Mouse (Mus musculus) kidney, postnatal 0 days (tissue): ENCODE measurements around the gene Hpd. TPM values are rescaled to one million over a fixed set of nuclear protein-coding genes. Genes with fewer than 3 reads are reported as not detected.
"Not testable (repeated sequence)": the region's sequence is repeated elsewhere in the genome, so short reads cannot be mapped to it uniquely, and the experiment has no call there.

Experiments used
- ATAC-seq: fragments of 200-750 bp; cut with Nextera tagmentation; replicated peaks from 2 replicates; pipeline ENCODE4 v1.8.0; 2017; ENCODE audit warnings: low read depth, moderate number of reproducible peaks, moderate TSS enrichment, moderate library complexity; ENCODE audit not compliant: low FRiP score
- DNase-seq: peaks from one replicate; pipeline ENCODE4 v3.0.0-alpha.2; 2016; ENCODE audit warnings: low spot score
- H3K27ac ChIP-seq: fragments of 300-500 bp; sonication (generic); 2 replicates; pipeline ENCODE4 v1.5.1; 2014; ENCODE audit warnings: mild to moderate bottlenecking
- H3K27me3 ChIP-seq: fragments of 300-500 bp; sonication (generic); 2 replicates; pipeline ENCODE4 v1.6.1; 2014; ENCODE audit warnings: low read length, mixed read lengths; ENCODE audit not compliant: insufficient read depth
- H3K36me3 ChIP-seq: fragments of 300-500 bp; sonication (generic); 2 replicates; pipeline ENCODE4 v1.6.1; 2014; ENCODE audit warnings: low read length, mixed read lengths; ENCODE audit not compliant: insufficient read depth
- H3K4me1 ChIP-seq: fragments of 300-500 bp; sonication (generic); replicated peaks from 2 replicates; pipeline ENCODE4 v1.6.1; 2014; ENCODE audit warnings: antibody characterized with exemption, low read length, mixed read lengths; ENCODE audit not compliant: insufficient read depth
- H3K4me2 ChIP-seq: fragments of 300-500 bp; sonication (generic); 2 replicates; pipeline ENCODE4 v1.6.1; 2014; ENCODE audit warnings: mild to moderate bottlenecking, low read length, moderate library complexity, mixed read lengths
- H3K4me3 ChIP-seq: fragments of 300-500 bp; sonication (generic); replicated peaks from 2 replicates; pipeline ENCODE4 v1.5.1; 2014; ENCODE audit warnings: low read depth, low read length
- H3K9ac ChIP-seq: fragments of 300-500 bp; sonication (generic); 2 replicates; pipeline ENCODE4 v1.6.1; 2014; ENCODE audit warnings: low read depth, low read length
- H3K9me3 ChIP-seq: fragments of 300-500 bp; sonication (generic); replicated peaks from 2 replicates; pipeline ENCODE4 v1.6.1; 2016; ENCODE audit warnings: low read length, inconsistent platforms, mixed read lengths
- CTCF ChIP-seq: IDR thresholded peaks from 2 replicates; pipeline ENCODE4 v1.5.1; 2016; ENCODE audit warnings: antibody characterized with exemption, low read depth, mild to moderate bottlenecking, moderate library complexity
- WGBS: fragments of 180-500 bp; shearing (Covaris S2); extraction: QIAGEN DNeasy Blood & Tissue Kit; methylation state at CpG from one replicate; pipeline ENCODE4 v1.1.7; 2014; 5-methylcytosine and 5-hydroxymethylcytosine counted together
- polyA plus RNA-seq: library from polyadenylated mRNA; unstranded; fragments of >200 nt; fragmentation: Nextera tagmentation; extraction: Ambion mirVana; gene quantifications from 2 replicates; pipeline ENCODE4 v1.2.1, GENCODE M21; 2015

Hpd gene
- polyA plus RNA-seq, 1 experiment from 2014 or later: 0.45 TPM

- Histone ChIP-seq H3K36me3 (no peaks in the 10 kb centered on the region), H3K27me3 (no peaks in the 10 kb centered on the region), H3K4me2 (no peak overlapping the region), H3K4me1 (no peaks in the 10 kb centered on the region), H3K9ac (no peak overlapping the region), H3K4me3 (no peak overlapping the region), H3K9me3 (no peaks in the 10 kb centered on the region), H3K27ac (no peak overlapping the region)
- no peak for TF ChIP-seq CTCF
- WGBS: 45% methylated on average over 4 of the region's 4 CpGs
- DNase-seq (no peak), ATAC-seq (0 out of 2 replicates have a peak, but pooled peaks have one; percentile 21)
Measured at GRCm38 (mm10) chr5:123223051-123223410, 40.5 kb upstream of the Hpd start.

- WGBS: 85% methylated on average over 3 of the region's 5 CpGs
- not testable (repeated sequence) for H3K9ac ChIP-seq, H3K4me3 ChIP-seq, H3K4me2 ChIP-seq, H3K9me3 ChIP-seq, DNase-seq, H3K27me3 ChIP-seq, H3K36me3 ChIP-seq, ATAC-seq, H3K27ac ChIP-seq, H3K4me1 ChIP-seq
Measured at GRCm38 (mm10) chr5:123222346-123223050, 40.0 kb upstream of the Hpd start.

- H3K27ac ChIP-seq, DNase-seq, H3K27me3 ChIP-seq, H3K36me3 ChIP-seq, H3K4me1 ChIP-seq, H3K9me3 ChIP-seq, H3K4me3 ChIP-seq, H3K4me2 ChIP-seq, H3K9ac ChIP-seq, ATAC-seq: not testable (repeated sequence)
- WGBS: 88% methylated on average over 7 of the region's 7 CpGs
Measured at GRCm38 (mm10) chr5:123203591-123203990, 21.1 kb upstream of the Hpd start.

- ATAC-seq: not testable (repeated sequence)
Measured at GRCm38 (mm10) chr5:123202771-123203170, 20.2 kb upstream of the Hpd start.

GRCm38 (mm10) chr5:123201987-123202386, 19.5 kb upstream of the Hpd start:
- WGBS: 81% methylated on average over 5 of the region's 5 CpGs
- DNase-seq (no peak), ATAC-seq (no peak)
- Histone ChIP-seq H3K9ac (no peak overlapping the region), H3K27ac (no peak overlapping the region), H3K4me3 (no peak overlapping the region), H3K9me3 (no peaks in the 10 kb centered on the region), H3K4me2 (no peak overlapping the region), H3K36me3 (no peaks in the 10 kb centered on the region), H3K27me3 (no peaks in the 10 kb centered on the region), H3K4me1 (no peaks in the 10 kb centered on the region)
- no peak for TF ChIP-seq CTCF

More at GRCm38 (mm10) chr5:123202771-123203170, 20.2 kb upstream of the Hpd start:
- 82% methylated on average over 2 of the region's 4 CpGs for WGBS
- not testable (repeated sequence) for H3K4me3 ChIP-seq, H3K4me2 ChIP-seq, H3K4me1 ChIP-seq, H3K9me3 ChIP-seq, H3K27ac ChIP-seq, DNase-seq, H3K36me3 ChIP-seq, H3K9ac ChIP-seq, H3K27me3 ChIP-seq

- H3K27ac ChIP-seq: no peak overlapping the region
- DNase-seq (no peak), ATAC-seq (no peak)
- no peaks in the 10 kb centered on the region for H3K36me3 ChIP-seq
- TF ChIP-seq CTCF: no peak
- WGBS: 81% methylated on average over 7 of the region's 7 CpGs
- no peaks in the 10 kb centered on the region for H3K9me3 ChIP-seq
- no peaks in the 10 kb centered on the region for H3K27me3 ChIP-seq
- no peak overlapping the region for H3K9ac ChIP-seq
- H3K4me2 ChIP-seq: no peak overlapping the region
- no peak overlapping the region for H3K4me3 ChIP-seq
- no peaks in the 10 kb centered on the region for H3K4me1 ChIP-seq
Measured at GRCm38 (mm10) chr5:123201523-123201892, 19.0 kb upstream of the Hpd start.

- 93% methylated on average over 5 of the region's 7 CpGs for WGBS
- H3K4me1 ChIP-seq, DNase-seq, H3K9ac ChIP-seq, H3K27ac ChIP-seq, H3K27me3 ChIP-seq, H3K4me2 ChIP-seq, ATAC-seq, H3K4me3 ChIP-seq, H3K36me3 ChIP-seq, H3K9me3 ChIP-seq: not testable (repeated sequence)
Measured at GRCm38 (mm10) chr5:123200816-123201522, 18.4 kb upstream of the Hpd start.
